Mouse (Mus musculus) ES-Bruce4 (cell line): Measurements from ENCODE around the gene Akap2. TPM values are rescaled to one million over a fixed set of nuclear protein-coding genes. Genes with fewer than 3 reads are reported as not detected.

Experiments used
- H3K27ac ChIP-seq: 2 replicates; pipeline ENCODE4 v1.5.1; 2012; ENCODE audit warnings: low read length, inconsistent platforms; ENCODE audit not compliant: insufficient read depth
- H3K27me3 ChIP-seq: 2 replicates; pipeline ENCODE4 v1.6.1; 2012; ENCODE audit warnings: mild to moderate bottlenecking, low read length, inconsistent platforms; ENCODE audit not compliant: control insufficient read depth, poor library complexity, insufficient read depth, severe bottlenecking
- H3K36me3 ChIP-seq: 2 replicates; pipeline ENCODE4 v1.6.1; 2012; ENCODE audit warnings: inconsistent platforms, mild to moderate bottlenecking, low read length, moderate library complexity; ENCODE audit not compliant: control insufficient read depth, poor library complexity, insufficient read depth, severe bottlenecking
- H3K4me1 ChIP-seq: one replicate; pipeline ENCODE4 v1.8.1; 2011; ENCODE audit warnings: low read length; ENCODE audit not compliant: control insufficient read depth, insufficient read depth
- H3K4me3 ChIP-seq: 2 replicates; pipeline ENCODE4 v1.5.1; 2011; ENCODE audit warnings: low read depth, mild to moderate bottlenecking, low read length
- H3K9ac ChIP-seq: 2 replicates; pipeline ENCODE4 v1.6.1; 2012; ENCODE audit warnings: low read depth, mild to moderate bottlenecking, inconsistent platforms; ENCODE audit not compliant: poor library complexity, severe bottlenecking
- H3K9me3 ChIP-seq: replicated peaks from 2 replicates; pipeline ENCODE4 v1.6.1; 2012; ENCODE audit warnings: mild to moderate bottlenecking, low read length, inconsistent platforms; ENCODE audit not compliant: control insufficient read depth, poor library complexity, insufficient read depth, severe bottlenecking
- CTCF ChIP-seq: IDR thresholded peaks from one replicate; pipeline ENCODE4 v1.8.1; 2011; ENCODE audit warnings: low read depth, low read length
- EP300 ChIP-seq: IDR thresholded peaks from 2 replicates; pipeline ENCODE4 v1.6.1; 2011; ENCODE audit warnings: low read depth, low read length; ENCODE audit not compliant: insufficient read depth
- POLR2A ChIP-seq: IDR thresholded peaks from one replicate; pipeline ENCODE4 v1.8.1; 2011; ENCODE audit warnings: low read length; ENCODE audit not compliant: insufficient read depth
- polyA plus RNA-seq: library from polyadenylated mRNA; stranded (reverse); fragments of >200 nt; gene quantifications from 2 replicates; pipeline ENCODE4 v1.2.4, GENCODE M21; 2011; ENCODE audit warnings: low read depth; ENCODE audit not compliant: missing spikeins, insufficient read depth, insufficient read length

The Akap2 gene
- polyA plus RNA-seq, 1 experiment: 96.5 TPM

DNA sequence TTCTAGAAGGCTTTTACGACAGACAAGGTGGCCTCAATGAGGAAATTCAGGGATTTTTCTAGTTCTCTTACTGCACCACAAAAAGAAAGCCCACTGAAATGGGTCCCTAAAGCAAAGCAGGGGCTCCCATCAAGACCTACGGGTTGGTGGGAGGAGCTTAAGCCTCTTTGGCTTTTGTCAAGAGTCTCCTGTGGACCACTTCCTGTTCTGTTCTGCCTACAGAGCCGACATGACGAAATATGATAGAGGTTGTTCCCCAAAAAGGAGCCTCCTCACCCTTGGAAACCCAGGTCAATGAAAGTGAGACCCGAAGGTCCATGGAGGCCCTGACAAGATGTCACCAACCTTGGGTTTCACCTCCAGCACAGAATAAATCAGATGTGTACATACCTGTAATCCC, 185.2 kb downstream of the Akap2 start:
- Histone ChIP-seq H3K36me3 (no peaks in the 10 kb centered on the region), H3K27me3 (no peaks in the 10 kb centered on the region), H3K27ac (no peak overlapping the region), H3K4me3 (no peak overlapping the region), H3K9ac (no peak overlapping the region), H3K9me3 (no peaks in the 10 kb centered on the region), H3K4me1 (no peaks in the 10 kb centered on the region)
- no peak for TF ChIP-seq CTCF
- TF ChIP-seq POLR2A: no peak
- TF ChIP-seq EP300: no peak

DNA sequence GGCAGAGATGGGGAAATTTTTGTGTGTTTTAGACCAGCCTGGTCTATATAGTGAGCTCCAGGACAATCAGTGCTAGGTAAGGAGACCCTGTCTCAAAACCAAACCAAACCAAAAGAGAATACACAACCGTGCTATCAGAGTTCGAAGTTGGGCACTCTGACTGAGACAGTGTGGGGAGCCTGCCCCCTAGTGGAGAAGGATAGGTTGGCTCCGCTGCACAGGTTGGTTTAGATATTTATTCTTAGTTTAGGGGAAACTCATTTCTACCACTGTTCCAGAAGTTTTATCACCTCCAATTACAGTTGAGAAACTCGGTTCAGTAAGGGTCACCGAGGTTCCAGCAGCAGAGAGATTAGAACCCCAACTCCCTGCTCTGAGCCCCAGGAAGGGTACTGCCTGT, 186.8 kb downstream of the Akap2 start:
- H3K9me3 ChIP-seq: no peaks in the 10 kb centered on the region
- peak overlapping the region; percentile 29; the same call in 1 of the 2 replicates for H3K4me3 ChIP-seq
- no peak overlapping the region for H3K9ac ChIP-seq
- no peak overlapping the region for H3K27ac ChIP-seq
- no peaks in the 10 kb centered on the region for H3K27me3 ChIP-seq
- no peak for TF ChIP-seq POLR2A
- TF ChIP-seq CTCF: peak; percentile 86
- no peaks in the 10 kb centered on the region for H3K36me3 ChIP-seq
- H3K4me1 ChIP-seq: no peaks in the 10 kb centered on the region

DNA sequence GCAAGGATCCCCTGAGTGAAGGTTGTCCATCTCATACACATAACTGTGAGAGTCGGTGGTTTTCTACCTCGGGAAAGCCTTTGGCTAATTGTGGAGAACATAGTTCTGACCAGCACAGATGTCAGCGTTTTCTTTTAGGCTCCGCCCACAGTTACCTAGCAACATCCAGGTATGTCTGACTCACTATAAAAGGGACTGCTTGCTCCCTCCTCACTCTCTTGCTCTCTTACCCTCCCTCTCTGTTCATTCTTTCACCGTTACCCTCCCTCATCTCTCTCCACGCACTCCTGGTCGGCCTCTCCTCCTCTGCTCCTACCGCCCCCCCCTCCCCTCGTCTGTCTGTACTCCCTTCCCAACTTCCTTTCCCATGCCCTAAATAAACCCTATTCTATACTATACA, 187.2 kb downstream of the Akap2 start:
- Histone ChIP-seq H3K27ac (no peak overlapping the region), H3K9ac (no peak overlapping the region), H3K27me3 (no peaks in the 10 kb centered on the region), H3K4me1 (no peaks in the 10 kb centered on the region), H3K9me3 (no peaks in the 10 kb centered on the region), H3K36me3 (no peaks in the 10 kb centered on the region), H3K4me3 (peak overlapping the region; percentile 29; the same call in 1 of the 2 replicates)
- TF ChIP-seq POLR2A (no peak), EP300 (no peak), CTCF (no peak)

DNA sequence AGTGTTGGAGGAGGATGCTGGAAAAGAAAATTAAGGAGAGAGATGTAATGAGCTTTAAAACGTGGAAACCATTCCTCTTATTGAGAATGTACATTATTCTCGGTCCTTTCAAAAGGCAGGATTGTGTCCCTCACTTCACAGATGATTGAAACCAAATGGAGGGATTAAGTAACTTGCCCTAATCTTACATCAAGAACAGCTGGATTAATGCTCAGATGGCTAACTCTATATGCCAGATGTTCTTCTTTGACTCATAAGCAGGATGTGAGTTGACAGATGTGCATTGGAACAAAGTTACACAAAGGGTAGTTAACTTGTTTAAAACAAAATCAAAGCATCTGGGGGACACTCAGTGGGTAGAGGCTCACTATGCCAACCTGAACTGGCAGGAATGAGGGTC, 189.3 kb downstream of the Akap2 start:
- Histone ChIP-seq H3K27me3 (no peaks in the 10 kb centered on the region), H3K9me3 (no peaks in the 10 kb centered on the region), H3K4me3 (no peak overlapping the region), H3K27ac (no peak overlapping the region), H3K36me3 (no peaks in the 10 kb centered on the region), H3K4me1 (no peaks in the 10 kb centered on the region), H3K9ac (no peak overlapping the region)
- TF ChIP-seq EP300 (no peak), CTCF (no peak), POLR2A (no peak)

DNA sequence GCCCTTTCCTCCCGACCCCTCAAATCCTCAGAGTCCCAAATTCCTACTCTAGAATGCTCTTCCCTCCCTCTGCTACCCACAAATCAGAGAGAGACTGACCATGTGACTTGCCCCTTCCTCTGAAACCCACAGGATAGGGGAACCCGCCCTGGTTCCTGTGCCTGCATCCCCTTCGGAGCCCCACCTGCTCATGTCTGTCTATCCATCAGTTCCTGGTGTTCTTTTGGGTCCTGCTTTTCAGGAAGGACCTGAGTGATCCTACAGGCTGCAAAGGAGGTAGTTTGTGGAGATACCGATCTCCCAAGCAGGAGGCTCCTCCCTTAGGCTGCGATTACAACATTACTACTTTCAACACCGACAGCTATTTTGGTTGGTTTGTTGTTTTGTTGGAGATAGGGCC, 191.4 kb downstream of the Akap2 start:
- H3K36me3 ChIP-seq: no peaks in the 10 kb centered on the region
- no peak overlapping the region for H3K27ac ChIP-seq
- no peak overlapping the region for H3K9ac ChIP-seq
- TF ChIP-seq CTCF (no peak), POLR2A (no peak), EP300 (no peak)
- H3K4me3 ChIP-seq: no peak overlapping the region
- no peaks in the 10 kb centered on the region for H3K4me1 ChIP-seq
- H3K27me3 ChIP-seq: no peaks in the 10 kb centered on the region
- 0 out of 2 replicates have a peak, but pooled peaks cover 3% of the 10 kb centered on the region for H3K9me3 ChIP-seq

DNA sequence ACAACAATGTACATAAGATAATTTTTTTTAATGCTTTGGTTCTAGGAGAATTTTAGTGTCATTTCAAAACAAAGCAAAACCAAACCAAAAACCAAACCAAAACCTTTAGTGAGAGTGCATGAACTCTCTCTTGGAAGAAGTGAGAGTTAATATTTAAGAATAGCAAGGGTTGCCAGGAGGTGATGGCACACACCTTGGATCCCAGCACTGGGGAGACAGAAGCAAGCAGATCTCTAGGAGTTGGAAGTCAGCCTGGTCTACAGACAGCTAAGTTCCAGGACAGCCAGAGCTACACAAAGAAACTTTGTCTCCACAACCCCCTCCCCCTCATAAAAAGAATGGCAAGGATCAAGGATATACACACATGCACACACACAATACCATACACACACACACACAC, 195.6 kb downstream of the Akap2 start:
- H3K9ac ChIP-seq: no peak overlapping the region
- no peaks in the 10 kb centered on the region for H3K36me3 ChIP-seq
- H3K4me3 ChIP-seq: no peak overlapping the region
- H3K4me1 ChIP-seq: peaks cover 3% of the 10 kb centered on the region
- no peak overlapping the region for H3K27ac ChIP-seq
- H3K27me3 ChIP-seq: no peaks in the 10 kb centered on the region
- H3K9me3 ChIP-seq: 0 out of 2 replicates have a peak, but pooled peaks cover 3% of the 10 kb centered on the region
- TF ChIP-seq POLR2A (no peak), CTCF (no peak), EP300 (no peak)
